Mouse (Mus musculus) ES-E14 (cell line): Measurements from ENCODE around the gene Wnk2.

Source experiments
- CHD2 ChIP-seq: IDR thresholded peaks from 2 replicates; pipeline ENCODE4 v1.6.1; 2014; ENCODE audit warnings: mild to moderate bottlenecking, low read depth, low read length, inconsistent platforms
- HCFC1 ChIP-seq: IDR thresholded peaks from 2 replicates; pipeline ENCODE4 v1.6.1; 2012; ENCODE audit warnings: low read length, inconsistent platforms, borderline replicate concordance; ENCODE audit not compliant: insufficient read depth
- MAFK ChIP-seq: IDR thresholded peaks from 2 replicates; pipeline ENCODE4 v1.6.1; 2014; ENCODE audit warnings: mild to moderate bottlenecking, low read depth, low read length, inconsistent platforms; ENCODE audit not compliant: insufficient read depth
- ZC3H11A ChIP-seq: IDR thresholded peaks from 2 replicates; pipeline ENCODE4 v1.6.1; 2012; ENCODE audit warnings: low read depth, mild to moderate bottlenecking, inconsistent platforms, low read length, borderline replicate concordance
- ZNF384 ChIP-seq: IDR thresholded peaks from 2 replicates; pipeline ENCODE4 v1.6.1; 2012; ENCODE audit warnings: low read depth, low read length, inconsistent platforms

DNA sequence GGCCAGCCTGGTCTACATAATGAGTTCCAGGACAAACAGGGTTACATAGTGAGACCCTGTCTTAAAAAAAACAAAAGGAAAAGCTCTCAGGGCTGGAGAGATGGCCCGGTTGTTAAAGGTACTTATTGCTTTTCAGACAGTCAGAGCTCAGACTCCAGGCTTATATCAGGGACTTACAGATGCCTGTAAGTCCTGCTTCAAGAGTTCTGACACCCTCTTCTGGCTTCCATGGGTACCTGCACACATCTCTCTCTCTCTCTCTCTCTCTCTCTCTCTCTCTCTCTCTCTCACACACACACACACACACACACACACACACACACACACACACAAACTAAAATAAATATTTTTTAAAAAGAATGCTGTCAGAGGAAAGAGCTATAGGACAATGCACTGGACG, 13.4 kb upstream of the Wnk2 start:
- no peak for TF ChIP-seq ZC3H11A
- no peak for TF ChIP-seq ZNF384
- no peak for TF ChIP-seq CHD2
- TF ChIP-seq MAFK, result no peak
- TF ChIP-seq HCFC1, result no peak
